Mouse (Mus musculus) limb, embryonic 13.5 days (tissue): ENCODE results near the gene Mmp15. TPM values are rescaled to one million over a fixed set of nuclear protein-coding genes. Genes with fewer than 3 reads are reported as not detected.
A peak's percentile ranks its signal among the peaks of the same experiment; 100 is the strongest.

Source experiments
- ATAC-seq: fragments of 200-750 bp; cut with Nextera tagmentation; 2 replicates; pipeline ENCODE4 v1.8.0; 2017; ENCODE audit warnings: low read depth, moderate number of reproducible peaks, moderate TSS enrichment; ENCODE audit not compliant: low FRiP score
- H3K27ac ChIP-seq: fragments of 300-500 bp; sonication (generic); 2 replicates; pipeline ENCODE4 v1.5.1; 2015; ENCODE audit warnings: inconsistent platforms, mild to moderate bottlenecking, moderate library complexity
- H3K27me3 ChIP-seq: fragments of 300-500 bp; sonication (generic); 2 replicates; pipeline ENCODE4 v1.6.1; 2015; ENCODE audit warnings: mild to moderate bottlenecking, inconsistent platforms
- H3K36me3 ChIP-seq: fragments of 300-500 bp; sonication (generic); 2 replicates; pipeline ENCODE4 v1.6.1; 2015; ENCODE audit warnings: inconsistent platforms, mild to moderate bottlenecking, moderate library complexity
- H3K4me1 ChIP-seq: fragments of 300-500 bp; sonication (generic); 2 replicates; pipeline ENCODE4 v1.6.1; 2015; ENCODE audit warnings: inconsistent platforms
- H3K4me2 ChIP-seq: fragments of 300-500 bp; sonication (generic); replicated peaks from 2 replicates; pipeline ENCODE4 v1.6.1; 2015; ENCODE audit warnings: inconsistent platforms, mild to moderate bottlenecking, moderate library complexity
- H3K4me3 ChIP-seq: fragments of 300-500 bp; sonication (generic); 2 replicates; pipeline ENCODE4 v1.5.1; 2015; ENCODE audit warnings: moderate library complexity, mild to moderate bottlenecking, inconsistent platforms
- H3K9ac ChIP-seq: fragments of 300-500 bp; sonication (generic); 2 replicates; pipeline ENCODE4 v1.6.1; 2015; ENCODE audit warnings: mild to moderate bottlenecking, inconsistent platforms
- H3K9me3 ChIP-seq: fragments of 300-500 bp; sonication (generic); 2 replicates; pipeline ENCODE4 v1.6.1; 2016; ENCODE audit warnings: inconsistent platforms
- WGBS: fragments of 180-500 bp; shearing (Covaris S2); methylation state at CpG from one replicate; pipeline ENCODE4 v1.1.7; 2015; 5-methylcytosine and 5-hydroxymethylcytosine counted together
- polyA plus RNA-seq: library from polyadenylated mRNA; unstranded; fragments of >200 nt; fragmentation: Nextera tagmentation; extraction: Ambion mirVana; gene quantifications from 2 replicates; pipeline ENCODE4 v1.2.1, GENCODE M21; 2015

The Mmp15 gene
- polyA plus RNA-seq, 1 experiment from 2014 or later: 7.7 TPM

GRCm38 (mm10) chr8:95386037-95386436 lies 34.0 kb downstream of the Mmp15 start:
- H3K27ac ChIP-seq: no peak overlapping the region
- no peak overlapping the region for H3K4me2 ChIP-seq
- ATAC-seq: no peak
- H3K4me1 ChIP-seq: no peaks in the 10 kb centered on the region
- peaks cover 6% of the 10 kb centered on the region; the same call in 1 of the 2 replicates for H3K9me3 ChIP-seq
- no peak overlapping the region for H3K4me3 ChIP-seq
- WGBS: 73% methylated on average over 5 of the region's 5 CpGs
- H3K9ac ChIP-seq: no peak overlapping the region
- no peaks in the 10 kb centered on the region for H3K36me3 ChIP-seq
- H3K27me3 ChIP-seq: no peaks in the 10 kb centered on the region

GRCm38 (mm10) chr8:95387221-95387620 lies 35.2 kb downstream of the Mmp15 start:
- Histone ChIP-seq H3K9ac (no peak overlapping the region), H3K27me3 (no peaks in the 10 kb centered on the region), H3K4me2 (no peak overlapping the region), H3K36me3 (no peaks in the 10 kb centered on the region), H3K27ac (no peak overlapping the region), H3K9me3 (peaks cover 6% of the 10 kb centered on the region; the same call in 1 of the 2 replicates), H3K4me1 (no peaks in the 10 kb centered on the region), H3K4me3 (no peak overlapping the region)
- 91% methylated on average over 10 of the region's 10 CpGs for WGBS
- no peak for ATAC-seq

- no peak for ATAC-seq
- peaks cover 6% of the 10 kb centered on the region; the same call in 1 of the 2 replicates for H3K9me3 ChIP-seq
- no peak overlapping the region for H3K9ac ChIP-seq
- H3K4me3 ChIP-seq: no peak overlapping the region
- H3K4me1 ChIP-seq: no peaks in the 10 kb centered on the region
- no peaks in the 10 kb centered on the region for H3K27me3 ChIP-seq
- H3K4me2 ChIP-seq: no peak overlapping the region
- no peaks in the 10 kb centered on the region for H3K36me3 ChIP-seq
- 85% methylated on average over 7 of the region's 7 CpGs for WGBS
- H3K27ac ChIP-seq: no peak overlapping the region
Measured at GRCm38 (mm10) chr8:95387936-95388335, 35.9 kb downstream of the Mmp15 start.

GRCm38 (mm10) chr8:95390312-95390711 lies 38.2 kb downstream of the Mmp15 start:
- Histone ChIP-seq H3K9me3 (peaks cover 3% of the 10 kb centered on the region; the same call in 1 of the 2 replicates), H3K9ac (no peak overlapping the region), H3K27me3 (no peaks in the 10 kb centered on the region), H3K36me3 (no peaks in the 10 kb centered on the region), H3K4me1 (peaks cover 3% of the 10 kb centered on the region), H3K4me2 (no peak overlapping the region), H3K4me3 (no peak overlapping the region), H3K27ac (no peak overlapping the region)
- no peak for ATAC-seq
- 65% methylated on average over 4 of the region's 4 CpGs for WGBS

DNA sequence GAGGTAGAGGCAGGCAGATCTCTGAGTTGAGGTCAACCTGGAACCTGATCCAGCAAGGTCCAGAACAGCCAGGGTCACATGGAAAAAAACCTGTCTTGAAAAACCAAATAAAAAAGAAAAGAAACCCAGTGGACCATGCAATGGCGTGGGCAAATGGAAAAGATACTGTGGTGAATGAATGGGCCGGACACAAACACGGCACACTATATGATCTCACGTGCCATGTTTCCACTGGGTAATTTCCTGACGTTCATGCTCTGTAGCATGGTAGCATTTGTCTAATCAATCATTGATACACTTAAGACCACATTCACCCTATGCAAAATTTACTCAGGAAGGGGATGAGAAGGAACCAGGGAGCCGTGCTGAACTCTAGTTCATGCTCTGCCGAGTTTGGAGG lies 39.0 kb downstream of the Mmp15 start:
- Histone ChIP-seq H3K4me2 (no peak overlapping the region), H3K27ac (no peak overlapping the region), H3K36me3 (no peaks in the 10 kb centered on the region), H3K27me3 (no peaks in the 10 kb centered on the region), H3K4me1 (peaks cover 10% of the 10 kb centered on the region), H3K9me3 (no peaks in the 10 kb centered on the region), H3K4me3 (no peak overlapping the region), H3K9ac (no peak overlapping the region)
- no peak for ATAC-seq
- 82% methylated on average over 7 of the region's 7 CpGs for whole genome bisulfite sequencing

- Histone ChIP-seq H3K27me3 (no peaks in the 10 kb centered on the region), H3K4me2 (no peak overlapping the region), H3K4me3 (no peak overlapping the region), H3K9ac (no peak overlapping the region), H3K4me1 (peaks cover 24% of the 10 kb centered on the region), H3K27ac (no peak overlapping the region; the same call in 1 of the 2 replicates), H3K36me3 (no peaks in the 10 kb centered on the region), H3K9me3 (no peaks in the 10 kb centered on the region)
- WGBS: 70% methylated on average over 5 of the region's 5 CpGs
- no peak for ATAC-seq
Measured at GRCm38 (mm10) chr8:95392604-95393003, 40.5 kb downstream of the Mmp15 start.

DNA sequence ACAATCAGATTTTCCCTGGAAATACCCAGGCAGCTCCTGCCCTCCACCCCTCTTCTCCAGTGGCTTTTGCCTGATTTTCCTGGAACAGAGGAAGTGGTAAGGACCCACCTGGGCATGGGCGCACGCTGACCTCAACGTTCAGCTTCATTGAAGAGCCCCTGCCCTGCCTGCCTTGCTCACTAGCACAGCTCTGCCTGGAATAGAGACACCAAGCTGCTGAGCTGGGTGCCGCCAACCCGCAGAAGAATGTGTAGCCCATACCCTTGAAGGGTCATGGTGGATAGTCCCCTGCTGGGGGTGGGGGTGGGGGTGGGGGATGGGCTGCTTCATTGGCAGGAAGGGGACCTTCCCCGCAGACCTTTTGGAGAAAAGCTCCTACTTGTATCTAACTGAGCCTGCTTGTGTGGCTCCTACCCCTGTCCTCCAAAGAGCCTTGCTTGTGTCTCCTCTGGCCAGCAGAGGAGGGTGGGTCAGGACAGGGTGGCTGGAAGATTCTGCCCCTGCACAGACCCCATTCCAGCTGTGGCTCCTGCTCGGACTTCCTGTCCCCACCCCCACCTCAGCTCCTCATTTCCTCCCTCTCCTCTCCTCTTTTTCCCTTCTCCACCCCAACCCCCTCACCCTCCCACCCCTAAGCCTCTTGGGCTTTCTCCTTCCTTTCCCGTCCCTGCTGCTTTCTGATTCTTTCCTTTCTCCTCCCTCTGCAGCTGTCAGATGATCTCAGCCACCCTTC lies 43.3 kb downstream of the Mmp15 start:
- 32% methylated on average over 8 of the region's 8 CpGs for WGBS
- Histone ChIP-seq H3K4me3 (no peak overlapping the region), H3K4me2 (no peak overlapping the region), H3K9me3 (no peaks in the 10 kb centered on the region; the same call in 1 of the 2 replicates), H3K27ac (peak overlapping the region; percentile 28; the same call in 1 of the 2 replicates), H3K4me1 (peaks cover 25% of the 10 kb centered on the region), H3K9ac (no peak overlapping the region), H3K36me3 (no peaks in the 10 kb centered on the region), H3K27me3 (no peaks in the 10 kb centered on the region)
- ATAC-seq: peak; percentile 48; the same call in 1 of the 2 replicates

DNA sequence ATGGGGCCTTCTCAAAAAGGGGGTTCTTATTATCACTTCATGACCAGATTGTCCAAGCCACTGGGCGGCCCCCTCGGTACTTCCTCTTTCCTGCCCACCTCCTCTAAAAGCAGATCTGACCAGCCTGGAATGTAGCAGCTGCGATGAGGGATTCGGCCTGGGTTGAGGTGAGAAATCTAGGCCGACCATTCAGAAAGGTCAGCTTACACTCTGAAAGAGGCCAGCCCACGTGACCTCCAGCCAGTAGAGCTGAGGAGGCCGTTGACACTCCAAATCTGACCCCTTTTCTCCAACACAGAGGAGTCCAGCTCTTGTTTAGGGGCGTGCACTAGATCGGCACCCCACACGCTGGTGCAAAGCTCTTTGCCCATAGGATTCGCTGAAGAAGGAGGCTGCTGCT lies 44.7 kb downstream of the Mmp15 start:
- Histone ChIP-seq H3K4me3 (no peak overlapping the region), H3K27me3 (no peaks in the 10 kb centered on the region), H3K4me1 (peaks cover 25% of the 10 kb centered on the region), H3K9ac (no peak overlapping the region), H3K4me2 (no peak overlapping the region), H3K36me3 (no peaks in the 10 kb centered on the region), H3K27ac (peak overlapping the region; percentile 28; the same call in 1 of the 2 replicates), H3K9me3 (no peaks in the 10 kb centered on the region; the same call in 1 of the 2 replicates)
- 48% methylated on average over 11 of the region's 11 CpGs for WGBS
- peak; percentile 18; the same call in 1 of the 2 replicates for ATAC-seq

GRCm38 (mm10) chr8:95397201-95397600 lies 45.1 kb downstream of the Mmp15 start:
- peak overlapping the region; percentile 28; the same call in 1 of the 2 replicates for H3K27ac ChIP-seq
- H3K9me3 ChIP-seq: no peaks in the 10 kb centered on the region; the same call in 1 of the 2 replicates
- no peak for ATAC-seq
- WGBS: 65% methylated on average over 5 of the region's 5 CpGs
- H3K4me3 ChIP-seq: no peak overlapping the region
- no peaks in the 10 kb centered on the region for H3K36me3 ChIP-seq
- H3K9ac ChIP-seq: no peak overlapping the region
- peaks cover 25% of the 10 kb centered on the region for H3K4me1 ChIP-seq
- no peaks in the 10 kb centered on the region for H3K27me3 ChIP-seq
- H3K4me2 ChIP-seq: no peak overlapping the region

DNA sequence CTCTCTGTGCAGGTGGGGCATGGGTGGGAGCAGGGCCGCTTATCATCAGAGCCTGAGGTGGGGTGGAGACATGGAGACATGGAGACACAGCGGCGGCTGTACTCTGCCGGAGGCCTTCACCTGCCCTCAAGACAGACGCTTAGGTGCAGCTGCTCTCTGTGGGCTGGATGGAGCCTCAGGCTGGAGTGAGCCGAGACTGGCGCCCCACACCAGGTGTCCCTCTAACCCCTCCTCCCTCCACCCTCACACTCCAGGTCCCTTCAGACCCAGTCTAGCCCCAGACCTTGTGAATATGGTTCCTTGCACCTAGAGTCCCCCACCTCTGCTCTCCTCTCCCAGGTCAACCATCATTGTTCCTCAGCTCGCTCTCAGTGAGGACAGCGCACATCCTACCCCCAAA lies 47.1 kb downstream of the Mmp15 start:
- no peaks in the 10 kb centered on the region for H3K36me3 ChIP-seq
- peaks cover 25% of the 10 kb centered on the region for H3K4me1 ChIP-seq
- H3K27me3 ChIP-seq: no peaks in the 10 kb centered on the region
- H3K4me3 ChIP-seq: no peak overlapping the region
- no peaks in the 10 kb centered on the region; the same call in 1 of the 2 replicates for H3K9me3 ChIP-seq
- H3K27ac ChIP-seq: no peak overlapping the region; the same call in 1 of the 2 replicates
- no peak overlapping the region for H3K9ac ChIP-seq
- H3K4me2 ChIP-seq: no peak overlapping the region
- 67% methylated on average over 9 of the region's 9 CpGs for WGBS
- no peak for ATAC-seq

DNA sequence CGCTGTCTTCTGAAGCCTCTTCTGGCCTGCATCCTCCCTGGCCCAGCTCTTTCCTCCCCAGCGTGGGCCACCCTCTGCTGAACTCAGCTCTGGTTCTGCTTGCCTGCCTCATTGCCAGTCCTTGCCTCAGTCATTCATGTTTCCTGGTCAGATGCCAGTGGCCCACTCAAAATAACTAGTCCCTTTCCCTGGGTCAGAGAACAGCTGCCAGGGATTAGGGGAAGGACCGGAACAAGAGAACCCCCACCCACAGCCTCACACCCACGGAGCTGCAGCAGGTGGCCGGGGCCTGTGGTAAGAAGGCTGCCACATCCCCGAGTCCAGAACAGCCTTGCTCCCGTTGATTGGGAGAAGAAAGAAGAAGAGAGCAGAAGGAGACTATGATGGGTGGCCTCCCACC lies 49.0 kb downstream of the Mmp15 start:
- Histone ChIP-seq H3K36me3 (no peaks in the 10 kb centered on the region), H3K4me1 (peaks cover 15% of the 10 kb centered on the region), H3K4me2 (no peak overlapping the region), H3K9ac (no peak overlapping the region), H3K9me3 (no peaks in the 10 kb centered on the region; the same call in 1 of the 2 replicates), H3K27me3 (no peaks in the 10 kb centered on the region), H3K4me3 (no peak overlapping the region), H3K27ac (no peak overlapping the region)
- WGBS: 67% methylated on average over 7 of the region's 7 CpGs
- no peak for ATAC-seq

DNA sequence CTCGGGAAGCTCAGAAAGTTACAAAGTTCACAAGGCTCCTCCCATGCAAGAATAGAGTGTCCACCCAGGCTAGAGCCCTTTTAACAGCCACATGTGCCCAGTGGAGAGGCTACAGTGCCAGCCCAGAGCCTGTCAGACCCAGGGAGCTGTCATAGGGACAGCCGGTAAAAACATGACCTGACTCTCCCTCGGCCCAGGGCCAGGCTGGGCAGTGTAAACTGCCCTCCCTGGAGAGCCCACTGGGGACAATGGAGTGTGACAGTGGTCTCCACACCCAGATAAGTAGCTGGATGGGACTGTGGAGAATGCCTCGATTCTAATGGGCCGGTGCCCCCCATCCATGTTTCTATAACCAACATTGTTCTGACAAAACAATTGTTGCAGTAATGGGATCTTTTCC lies 57.5 kb downstream of the Mmp15 start:
- Histone ChIP-seq H3K4me1 (peaks cover 7% of the 10 kb centered on the region; the same call in 1 of the 2 replicates), H3K36me3 (no peaks in the 10 kb centered on the region), H3K4me2 (no peak overlapping the region), H3K9ac (no peak overlapping the region), H3K9me3 (0 out of 2 replicates have a peak, but pooled peaks cover 3% of the 10 kb centered on the region), H3K27me3 (no peaks in the 10 kb centered on the region), H3K27ac (no peak overlapping the region), H3K4me3 (no peak overlapping the region)
- WGBS: 81% methylated on average over 5 of the region's 5 CpGs
- no peak for ATAC-seq
